Mouse (Mus musculus): ENCODE measurements around the gene Gnb3.
"Not testable (repeated sequence)": the region's sequence is repeated elsewhere in the genome, so short reads cannot be mapped to it uniquely, and the experiment has no call there.

DNA sequence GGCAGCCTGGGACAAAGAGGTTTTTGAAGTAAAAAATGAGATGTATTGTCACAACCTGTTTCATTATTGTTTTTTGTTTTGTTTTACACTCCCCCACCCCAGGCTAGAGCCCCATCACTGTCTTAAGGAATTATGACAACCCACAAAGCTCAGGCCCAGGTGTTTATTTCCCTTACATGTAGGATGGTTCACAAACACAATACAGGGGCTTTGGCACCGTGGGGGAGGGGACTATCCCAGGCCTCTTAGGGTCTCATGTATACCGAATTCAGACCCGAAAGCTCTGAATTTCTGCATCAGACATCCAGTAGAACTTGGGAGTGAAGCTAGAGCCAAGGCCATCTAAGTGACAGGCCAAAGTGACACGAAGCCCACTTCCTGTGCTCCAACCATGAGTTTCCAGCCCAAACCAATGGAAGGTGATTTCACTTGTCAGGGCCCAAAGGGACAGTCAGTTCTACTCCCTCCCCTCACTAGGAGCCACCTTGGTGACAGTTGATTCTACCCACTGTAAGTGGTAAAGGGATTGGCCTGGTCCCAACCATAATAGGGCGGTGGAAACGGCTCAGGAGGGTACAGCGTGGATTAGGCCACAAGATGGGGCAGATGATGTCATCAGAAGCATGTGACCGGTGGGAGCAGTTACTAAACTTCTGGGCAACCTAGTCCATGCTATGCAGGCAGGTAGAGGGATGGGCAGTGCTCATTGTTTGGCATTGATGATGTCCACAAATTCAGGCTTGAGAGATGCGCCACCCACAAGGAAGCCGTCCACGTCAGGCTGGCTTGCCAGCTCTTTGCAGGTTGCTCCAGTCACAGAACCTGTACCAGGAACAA lies 29.3 kb downstream of the Gnb3 start:
- not testable (repeated sequence) for TF ChIP-seq POLR2A (IDR thresholded peaks at IDR 0.05; ENCODE audit: low read depth, low read length); CTCF (conservative IDR thresholded peaks at IDR 0.05; ENCODE audit: insufficient read depth, insufficient read length, low read depth, low read length)

Measured in kidney, adult 2 months (tissue).